Mouse (Mus musculus): ENCODE data around the gene Bcr. TPM values are rescaled to one million over a fixed set of nuclear protein-coding genes. Genes with fewer than 3 reads are reported as not detected.

The Bcr gene
- total RNA-seq, 2 experiments from 2014 or later = 99.6 to 113 TPM

- DNase-seq (ENCODE audit: extremely low spot score in 1 of 2, low spot score in 2 of 2) = no peak
- TF ChIP-seq CTCF (IDR thresholded peaks at IDR 0.05) = no peak
- no peak overlapping the region for H3K4me3 ChIP-seq
- no peak overlapping the region for H3K27ac ChIP-seq
- intact Hi-C loops (cut with DNase I) = no loop called here
These were observed 113.3 kb downstream of the Bcr start for GRCm38 (mm10) chr10:75173712-75174111.

GRCm38 (mm10) chr10:75176494-75176893, 116.1 kb downstream of the Bcr start:
- peak in 1 of 2 experiments; percentile 7 for DNase-seq (ENCODE audit: extremely low spot score in 1 of 2, low spot score in 2 of 2)
- Histone ChIP-seq H3K4me3 (no peak overlapping the region), H3K27ac (no peak overlapping the region)
- intact Hi-C loops (cut with DNase I) = no loop called here
- no peak for TF ChIP-seq CTCF (IDR thresholded peaks at IDR 0.05)

GRCm38 (mm10) chr10:75178911-75179310, 118.5 kb downstream of the Bcr start:
- intact Hi-C loops (cut with DNase I) = no loop called here
- no peak overlapping the region for H3K27ac ChIP-seq
- no peak for DNase-seq (ENCODE audit: extremely low spot score in 1 of 2, low spot score in 2 of 2)
- no peak for TF ChIP-seq CTCF (IDR thresholded peaks at IDR 0.05)
- no peak overlapping the region for H3K4me3 ChIP-seq

- no peak overlapping the region for H3K27ac ChIP-seq
- intact Hi-C loops (cut with DNase I) = loop anchor here (1.0 to 10.0 kb wide), 4 partner anchors 69 to 773 kb away; partner anchors contain the start of gene Gm5134
- no peak overlapping the region for H3K4me3 ChIP-seq
- TF ChIP-seq CTCF (IDR thresholded peaks at IDR 0.05) = peak; percentile 97
- DNase-seq (ENCODE audit: extremely low spot score in 1 of 2, low spot score in 2 of 2) = peak; percentile 73 to 78
These were observed 121.9 kb downstream of the Bcr start for GRCm38 (mm10) chr10:75182151-75182774.

GRCm38 (mm10) chr10:75184826-75185225, 124.4 kb downstream of the Bcr start:
- no peak overlapping the region for H3K4me3 ChIP-seq
- intact Hi-C loops (cut with DNase I) = loop anchor here (10.0 kb wide), 1 partner anchor 770 kb away; the partner anchor contains the start of gene Gm5134
- no peak overlapping the region for H3K27ac ChIP-seq
- no peak for TF ChIP-seq CTCF (IDR thresholded peaks at IDR 0.05)
- DNase-seq (ENCODE audit: extremely low spot score in 1 of 2, low spot score in 2 of 2) = no peak

GRCm38 (mm10) chr10:75186551-75186950, 126.2 kb downstream of the Bcr start:
- intact Hi-C loops (cut with DNase I) = loop anchor here (10.0 kb wide), 1 partner anchor 768 kb away; the partner anchor contains the start of gene Gm5134
- no peak for DNase-seq (ENCODE audit: extremely low spot score in 1 of 2, low spot score in 2 of 2)
- no peak overlapping the region for H3K27ac ChIP-seq
- no peak for TF ChIP-seq CTCF (IDR thresholded peaks at IDR 0.05)
- H3K4me3 ChIP-seq = no peak overlapping the region

- H3K27ac ChIP-seq = no peak overlapping the region
- no peak for TF ChIP-seq CTCF (IDR thresholded peaks at IDR 0.05)
- intact Hi-C loops (cut with DNase I) = loop anchor here (10.0 kb wide), 1 partner anchor 767 kb away; the partner anchor contains the start of gene Gm5134
- H3K4me3 ChIP-seq = no peak overlapping the region
- DNase-seq (ENCODE audit: extremely low spot score in 1 of 2, low spot score in 2 of 2) = no peak
These were observed 127.1 kb downstream of the Bcr start for GRCm38 (mm10) chr10:75187366-75188056.

- no peak overlapping the region for H3K27ac ChIP-seq
- TF ChIP-seq CTCF (IDR thresholded peaks at IDR 0.05) = peak; percentile 24
- intact Hi-C loops (cut with DNase I) = no loop called here
- H3K4me3 ChIP-seq = no peak overlapping the region
- DNase-seq (ENCODE audit: extremely low spot score in 1 of 2, low spot score in 2 of 2) = no peak
These were observed 131.3 kb downstream of the Bcr start for GRCm38 (mm10) chr10:75191647-75192046.

- no peak for TF ChIP-seq CTCF (IDR thresholded peaks at IDR 0.05)
- H3K4me3 ChIP-seq = no peak overlapping the region
- DNase-seq (ENCODE audit: extremely low spot score in 1 of 2, low spot score in 2 of 2) = no peak
- no peak overlapping the region for H3K27ac ChIP-seq
- intact Hi-C loops (cut with DNase I) = no loop called here
These were observed 137.4 kb downstream of the Bcr start for GRCm38 (mm10) chr10:75197817-75198216.

- Histone ChIP-seq H3K4me3 (no peak overlapping the region), H3K27ac (no peak overlapping the region)
- no peak for TF ChIP-seq CTCF (IDR thresholded peaks at IDR 0.05)
- intact Hi-C loops (cut with DNase I) = no loop called here
- no peak for DNase-seq (ENCODE audit: extremely low spot score in 1 of 2, low spot score in 2 of 2)
These were observed 140.3 kb downstream of the Bcr start for GRCm38 (mm10) chr10:75200733-75201132.

GRCm38 (mm10) chr10:75206192-75206591, 145.8 kb downstream of the Bcr start:
- DNase-seq (ENCODE audit: extremely low spot score in 1 of 2, low spot score in 2 of 2) = no peak
- Histone ChIP-seq H3K27ac (no peak overlapping the region), H3K4me3 (no peak overlapping the region)
- intact Hi-C loops (cut with DNase I) = no loop called here
- TF ChIP-seq CTCF (IDR thresholded peaks at IDR 0.05) = no peak

GRCm38 (mm10) chr10:75210841-75211240, 150.4 kb downstream of the Bcr start:
- Histone ChIP-seq H3K4me3 (no peak overlapping the region), H3K27ac (no peak overlapping the region)
- no peak for DNase-seq (ENCODE audit: extremely low spot score in 1 of 2, low spot score in 2 of 2)
- intact Hi-C loops (cut with DNase I) = no loop called here
- TF ChIP-seq CTCF (IDR thresholded peaks at IDR 0.05) = no peak

Data from left cerebral cortex, adult 2 months (tissue).